Mouse (Mus musculus) bone marrow, adult 2 months (tissue): Measurements from ENCODE around the gene Leng1.

Experiments used
- CTCF ChIP-seq: fragments of 200-500 bp; IDR thresholded peaks from 2 replicates; pipeline ENCODE4 v1.5.1; 2011; ENCODE audit warnings: low read length, control low read depth; ENCODE audit not compliant: control insufficient read depth, insufficient read depth
- POLR2A ChIP-seq: fragments of 200-500 bp; IDR thresholded peaks from 2 replicates; pipeline ENCODE4 v1.6.1; 2011; ENCODE audit warnings: low read depth, mild to moderate bottlenecking, control low read depth, low read length, borderline replicate concordance; ENCODE audit not compliant: control insufficient read depth

DNA sequence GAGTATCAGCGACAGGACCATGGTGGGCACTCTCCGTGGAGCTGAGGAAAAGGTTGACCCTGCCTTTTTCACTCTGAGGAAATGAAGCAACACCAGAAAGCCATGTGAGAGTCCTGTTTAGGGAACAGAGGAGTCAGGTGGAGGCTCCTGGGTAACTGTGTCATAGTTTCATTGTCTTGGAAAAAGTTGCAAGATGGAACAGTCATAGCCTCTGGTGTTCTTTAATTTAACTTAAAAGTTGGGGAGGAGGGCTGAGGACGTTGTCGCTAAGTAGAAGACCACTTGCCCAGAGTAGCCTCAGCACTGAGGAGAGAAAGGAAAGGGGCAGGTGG lies 49.6 kb downstream of the Leng1 start, which contains the start of gene Oscar:
- no peak for TF ChIP-seq CTCF
- no peak for TF ChIP-seq POLR2A
